Mouse (Mus musculus): ENCODE results near the gene Trnp1. TPM values are rescaled to one million over a fixed set of nuclear protein-coding genes. Genes with fewer than 3 reads are reported as not detected.

Gene Trnp1
- total and polyA plus RNA-seq, 2 experiments from 2014 or later = 14.3 to 25.7 TPM

GRCm38 (mm10) chr4:133488619-133489392 lies 9.5 kb downstream of the Trnp1 start:
- no peak for TF ChIP-seq CTCF (IDR thresholded peaks at IDR 0.05; ENCODE audit: low read depth)
- 86% methylated on average over 20 of the region's 20 CpGs for WGBS
- Histone ChIP-seq H3K27me3 (ENCODE audit: insufficient read depth, low read length) (no peaks in the 10 kb centered on the region), H3K4me1 (ENCODE audit: insufficient read depth) (no peaks in the 10 kb centered on the region), H3K4me3 (ENCODE audit: low read depth, low read length) (no peak overlapping the region), H3K27ac (ENCODE audit: low read depth, low read length) (no peak overlapping the region), H3K36me3 (ENCODE audit: insufficient read depth) (0 out of 2 replicates have a peak, but pooled peaks cover 6% of the 10 kb centered on the region), H3K9me3 (ENCODE audit: low read length) (no peaks in the 10 kb centered on the region), H3K9ac (no peak overlapping the region), H3K4me2 (ENCODE audit: low read depth) (no peak overlapping the region)
- no peak for ATAC-seq
- no peak for DNase-seq

GRCm38 (mm10) chr4:133486673-133487357 lies 11.5 kb downstream of the Trnp1 start:
- H3K4me3 ChIP-seq (ENCODE audit: low read depth, low read length) = no peak overlapping the region
- no peak overlapping the region for H3K9ac ChIP-seq
- ATAC-seq (no peak), DNase-seq (no peak)
- no peaks in the 10 kb centered on the region for H3K4me1 ChIP-seq (ENCODE audit: insufficient read depth)
- TF ChIP-seq CTCF (IDR thresholded peaks at IDR 0.05; ENCODE audit: low read depth) = no peak
- WGBS = 96% methylated on average over 26 of the region's 26 CpGs
- H3K27me3 ChIP-seq (ENCODE audit: insufficient read depth, low read length) = no peaks in the 10 kb centered on the region
- H3K9me3 ChIP-seq (ENCODE audit: low read length) = no peaks in the 10 kb centered on the region
- no peak overlapping the region for H3K4me2 ChIP-seq (ENCODE audit: low read depth)
- no peak overlapping the region for H3K27ac ChIP-seq (ENCODE audit: low read depth, low read length)
- H3K36me3 ChIP-seq (ENCODE audit: insufficient read depth) = 0 out of 2 replicates have a peak, but pooled peaks cover 6% of the 10 kb centered on the region

GRCm38 (mm10) chr4:133485691-133486425 lies 12.5 kb downstream of the Trnp1 start:
- ATAC-seq = no peak
- Histone ChIP-seq H3K9ac (no peak overlapping the region), H3K9me3 (ENCODE audit: low read length) (no peaks in the 10 kb centered on the region), H3K36me3 (ENCODE audit: insufficient read depth) (0 out of 2 replicates have a peak, but pooled peaks cover 3% of the 10 kb centered on the region), H3K4me1 (ENCODE audit: insufficient read depth) (no peaks in the 10 kb centered on the region), H3K4me2 (ENCODE audit: low read depth) (no peak overlapping the region), H3K27me3 (ENCODE audit: insufficient read depth, low read length) (peaks cover 9% of the 10 kb centered on the region), H3K27ac (ENCODE audit: low read depth, low read length) (no peak overlapping the region), H3K4me3 (ENCODE audit: low read depth, low read length) (no peak overlapping the region)
- no peak for DNase-seq
- no peak for TF ChIP-seq CTCF (IDR thresholded peaks at IDR 0.05; ENCODE audit: low read depth)
- WGBS = 93% methylated on average over 28 of the region's 28 CpGs

- H3K36me3 ChIP-seq (ENCODE audit: insufficient read depth) = no peaks in the 10 kb centered on the region
- H3K9me3 ChIP-seq (ENCODE audit: low read length) = no peaks in the 10 kb centered on the region
- WGBS = 15% methylated on average over 22 of the region's 22 CpGs
- no peak overlapping the region for H3K4me3 ChIP-seq (ENCODE audit: low read depth, low read length)
- no peak for TF ChIP-seq CTCF (IDR thresholded peaks at IDR 0.05; ENCODE audit: low read depth)
- H3K27ac ChIP-seq (ENCODE audit: low read depth, low read length) = no peak overlapping the region
- H3K4me2 ChIP-seq (ENCODE audit: low read depth) = no peak overlapping the region
- H3K4me1 ChIP-seq (ENCODE audit: insufficient read depth) = no peaks in the 10 kb centered on the region
- DNase-seq = no peak
- H3K9ac ChIP-seq = no peak overlapping the region
- ATAC-seq = no peak
- H3K27me3 ChIP-seq (ENCODE audit: insufficient read depth, low read length) = peaks cover 18% of the 10 kb centered on the region
Measured at GRCm38 (mm10) chr4:133484266-133485025, 13.9 kb downstream of the Trnp1 start.

- H3K4me1 ChIP-seq (ENCODE audit: insufficient read depth) = no peaks in the 10 kb centered on the region
- H3K4me3 ChIP-seq (ENCODE audit: low read depth, low read length) = no peak overlapping the region
- no peak for TF ChIP-seq CTCF (IDR thresholded peaks at IDR 0.05; ENCODE audit: low read depth)
- H3K9ac ChIP-seq = no peak overlapping the region
- peaks cover 18% of the 10 kb centered on the region for H3K27me3 ChIP-seq (ENCODE audit: insufficient read depth, low read length)
- no peaks in the 10 kb centered on the region for H3K36me3 ChIP-seq (ENCODE audit: insufficient read depth)
- 82% methylated on average over 3 of the region's 3 CpGs for WGBS
- no peak overlapping the region for H3K4me2 ChIP-seq (ENCODE audit: low read depth)
- ATAC-seq (no peak), DNase-seq (no peak)
- no peak overlapping the region for H3K27ac ChIP-seq (ENCODE audit: low read depth, low read length)
- no peaks in the 10 kb centered on the region for H3K9me3 ChIP-seq (ENCODE audit: low read length)
Measured at GRCm38 (mm10) chr4:133482479-133482878, 15.9 kb downstream of the Trnp1 start.

- no peak overlapping the region for H3K9ac ChIP-seq
- 43% methylated on average over 4 of the region's 4 CpGs for WGBS
- H3K4me1 ChIP-seq (ENCODE audit: insufficient read depth) = no peaks in the 10 kb centered on the region
- peaks cover 18% of the 10 kb centered on the region for H3K27me3 ChIP-seq (ENCODE audit: insufficient read depth, low read length)
- no peak overlapping the region for H3K4me2 ChIP-seq (ENCODE audit: low read depth)
- no peaks in the 10 kb centered on the region for H3K36me3 ChIP-seq (ENCODE audit: insufficient read depth)
- DNase-seq = no peak
- no peak for ATAC-seq
- no peak overlapping the region for H3K4me3 ChIP-seq (ENCODE audit: low read depth, low read length)
- H3K9me3 ChIP-seq (ENCODE audit: low read length) = no peaks in the 10 kb centered on the region
- TF ChIP-seq CTCF (IDR thresholded peaks at IDR 0.05; ENCODE audit: low read depth) = no peak
- no peak overlapping the region for H3K27ac ChIP-seq (ENCODE audit: low read depth, low read length)
Measured at GRCm38 (mm10) chr4:133481488-133481887, 16.9 kb downstream of the Trnp1 start.

Data from forebrain, postnatal 0 days (tissue).